Mouse (Mus musculus): ENCODE data around the gene Tekt5.

The Tekt5 gene

DNA sequence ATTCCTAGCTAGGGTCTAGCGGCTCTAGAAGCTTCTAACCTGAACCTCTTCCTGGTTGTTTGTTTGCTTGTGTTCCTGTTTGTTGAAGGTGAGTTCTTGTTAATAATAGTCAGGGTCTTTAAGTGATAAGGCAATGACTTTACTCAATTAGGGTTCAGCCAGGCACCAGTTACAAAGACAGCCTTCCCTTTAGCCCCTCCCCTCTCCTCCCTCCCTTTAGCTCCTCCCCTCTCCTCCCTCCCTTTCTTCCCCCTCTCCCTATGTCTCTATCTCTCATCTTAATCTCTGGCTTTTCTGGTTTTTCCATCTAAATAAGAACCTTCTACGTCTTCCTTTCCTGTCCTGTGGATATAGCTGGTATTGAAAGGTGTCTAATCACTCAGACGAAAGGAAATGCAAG lies 10.7 kb downstream of the Tekt5 start:
- in situ Hi-C loops (cut with MboI; ENCODE audit: unreplicated experiment in 2 of 2): loop anchor here in 1 of 2 experiments (25.0 kb wide), 1 partner anchor 1972 kb away; no protein-coding TSS in a partner anchor

- in situ Hi-C loops (cut with MboI; ENCODE audit: unreplicated experiment in 2 of 2): loop anchor here in 1 of 2 experiments (25.0 kb wide), 1 partner anchor 1972 kb away; no protein-coding TSS in a partner anchor
These were observed 11.2 kb downstream of the Tekt5 start for GRCm38 (mm10) chr16:10384060-10384497.

GRCm38 (mm10) chr16:10379531-10379930 lies 15.8 kb downstream of the Tekt5 start:
- in situ Hi-C loops (cut with MboI; ENCODE audit: unreplicated experiment in 2 of 2): loop anchor here in 1 of 2 experiments (25.0 kb wide), 1 partner anchor 1967 kb away; no protein-coding TSS in a partner anchor

DNA sequence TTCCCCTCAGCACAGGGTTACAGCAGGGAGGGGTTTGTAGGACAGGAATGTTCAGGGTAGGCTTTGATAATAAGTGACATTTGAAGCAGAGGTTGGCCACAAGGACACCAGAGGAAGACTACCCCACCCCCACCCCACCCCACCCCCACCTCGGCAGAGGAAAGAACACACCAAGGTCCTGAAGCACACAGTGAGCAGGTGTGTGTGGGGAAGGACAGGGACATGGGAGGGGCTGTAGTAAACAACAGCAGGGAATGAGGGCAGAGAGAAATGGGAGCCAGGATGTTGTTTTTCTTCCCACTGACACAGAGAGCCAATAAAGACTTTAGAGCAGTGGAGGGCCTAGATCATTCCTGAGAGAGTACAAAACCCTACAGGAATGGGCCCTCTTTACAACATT lies 18.0 kb downstream of the Tekt5 start:
- in situ Hi-C loops (cut with MboI; ENCODE audit: unreplicated experiment in 2 of 2): loop anchor here in 1 of 2 experiments (25.0 kb wide), 1 partner anchor 1965 kb away; no protein-coding TSS in a partner anchor

DNA sequence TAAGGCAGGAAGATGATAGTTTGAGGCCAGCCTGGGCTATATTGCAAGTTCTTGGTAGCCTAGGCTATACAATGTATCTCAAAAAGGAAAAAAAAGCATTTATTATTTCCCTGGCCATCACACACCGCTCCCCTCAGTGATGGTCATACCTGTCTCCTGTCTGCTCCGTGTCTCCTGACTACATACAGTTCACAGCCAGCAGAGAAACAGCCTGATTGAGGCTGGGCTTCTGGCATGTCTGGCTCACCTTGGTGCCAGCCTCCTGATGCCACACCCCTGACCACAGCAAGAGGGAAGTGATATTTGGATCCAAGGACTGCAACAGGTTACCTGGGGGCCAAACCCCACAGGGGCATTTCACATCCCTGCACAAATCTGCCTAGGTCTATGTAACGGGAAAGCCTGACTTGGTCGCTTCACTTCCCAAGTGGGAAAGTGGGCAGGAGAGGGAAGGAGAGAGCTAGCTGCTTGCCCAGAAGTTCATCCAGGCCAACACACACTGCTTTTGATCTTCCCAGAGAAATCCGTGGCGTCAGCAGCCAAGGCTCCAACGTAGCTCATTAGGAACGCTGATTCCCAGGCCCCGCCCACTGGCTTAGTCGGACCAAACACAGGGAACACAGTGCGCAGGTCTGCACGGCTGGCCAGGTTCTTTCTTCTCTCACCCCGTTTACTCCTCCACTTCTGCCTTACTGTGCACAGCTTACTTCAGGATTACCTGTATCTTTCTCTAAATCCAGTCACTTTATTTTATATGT lies 20.9 kb downstream of the Tekt5 start:
- in situ Hi-C loops (cut with MboI; ENCODE audit: unreplicated experiment in 2 of 2): loop anchor here in 1 of 2 experiments (25.0 kb wide), 1 partner anchor 1962 kb away; no protein-coding TSS in a partner anchor

- in situ Hi-C loops (cut with MboI; ENCODE audit: unreplicated experiment in 2 of 2): no loop called here
These were observed 22.9 kb downstream of the Tekt5 start for GRCm38 (mm10) chr16:10372372-10372771.

GRCm38 (mm10) chr16:10369996-10370395 lies 25.3 kb downstream of the Tekt5 start:
- in situ Hi-C loops (cut with MboI; ENCODE audit: unreplicated experiment in 2 of 2): no loop called here

DNA sequence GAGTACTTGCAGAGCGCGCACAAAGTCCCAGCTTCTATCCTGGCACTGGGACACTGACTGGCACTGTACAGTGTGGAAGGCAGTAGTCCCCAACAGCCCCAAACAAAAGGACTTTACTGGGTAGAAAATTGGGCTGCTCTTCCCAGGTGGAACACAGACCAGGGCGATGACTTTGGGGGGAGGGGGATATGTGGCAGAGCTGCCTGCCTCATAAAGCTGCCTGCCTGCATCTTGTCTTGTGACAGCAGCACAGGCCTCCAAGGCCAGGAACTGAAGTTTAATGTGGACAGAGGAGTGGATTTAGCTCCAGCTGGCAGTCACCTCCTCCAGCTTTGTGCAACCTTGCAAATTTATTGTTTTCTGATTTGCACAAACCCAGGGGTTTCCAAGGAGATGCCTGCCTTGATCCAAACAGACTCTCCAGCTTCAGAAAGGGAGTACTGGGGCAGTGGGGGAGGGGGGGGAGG lies 25.8 kb downstream of the Tekt5 start:
- in situ Hi-C loops (cut with MboI; ENCODE audit: unreplicated experiment in 2 of 2): no loop called here

DNA sequence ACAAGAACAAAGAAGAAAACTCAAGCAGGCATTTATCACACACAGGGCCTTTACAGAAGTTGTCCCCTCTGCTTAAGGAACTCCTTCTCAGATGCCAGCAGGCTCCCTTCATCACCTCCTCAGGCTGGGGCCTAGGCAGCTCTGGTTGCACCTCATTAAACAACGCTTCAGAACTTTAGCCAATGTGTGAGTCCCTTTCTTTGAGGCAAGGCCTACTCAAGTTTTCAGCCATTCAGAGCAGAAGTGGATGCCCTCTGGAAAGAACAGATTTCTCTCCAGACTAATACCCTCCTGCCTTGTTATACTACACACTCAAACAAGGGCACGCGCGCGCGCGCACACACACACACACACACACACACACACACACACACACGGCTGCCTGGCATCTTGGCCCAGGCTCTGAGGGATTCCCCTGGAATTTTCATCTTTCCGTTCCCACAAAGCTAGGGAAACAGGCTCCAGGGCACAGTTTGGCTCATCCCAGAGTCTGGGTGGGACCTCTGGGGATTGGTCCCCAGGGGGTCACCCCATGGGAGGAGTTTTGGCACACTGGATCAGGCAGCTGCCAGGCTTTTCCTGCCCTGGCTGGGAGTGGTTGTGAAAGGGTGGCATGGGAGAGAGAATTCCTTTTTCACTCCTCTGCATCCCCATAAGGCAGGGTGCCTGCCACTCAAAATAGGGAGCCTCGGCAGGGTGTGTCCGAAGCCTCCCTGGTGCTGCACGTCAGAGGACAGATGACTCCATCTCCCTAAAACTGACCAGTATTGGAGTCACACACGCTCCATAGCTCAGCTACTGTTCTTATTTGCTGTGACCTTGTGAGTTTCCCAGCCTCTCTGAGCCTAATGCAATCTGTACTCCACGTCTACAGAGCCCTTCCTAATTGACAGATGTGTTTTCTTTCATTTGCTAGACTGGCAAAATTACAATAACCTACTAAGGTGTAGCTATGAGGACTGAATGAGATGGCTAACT lies 28.8 kb downstream of the Tekt5 start:
- in situ Hi-C loops (cut with MboI; ENCODE audit: unreplicated experiment in 2 of 2): no loop called here

DNA sequence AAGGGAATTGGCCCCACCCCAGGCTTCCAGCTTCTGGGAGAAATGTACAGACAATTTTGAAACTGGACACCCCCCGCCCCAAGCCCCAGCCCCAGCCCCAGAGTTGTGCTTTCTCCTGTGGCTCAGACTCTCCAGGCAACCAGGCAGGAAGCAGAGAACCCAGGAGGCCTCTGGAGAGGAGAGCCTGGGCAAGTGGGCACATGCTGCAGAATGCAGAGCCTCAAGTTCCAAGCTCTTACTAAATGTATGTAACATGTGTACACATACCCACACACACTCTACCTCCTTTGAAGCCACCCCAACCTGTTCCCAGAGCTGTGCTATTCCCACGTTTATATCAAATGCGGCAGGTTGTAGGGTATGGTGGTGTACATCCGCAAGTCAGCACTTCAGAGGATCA lies 29.5 kb downstream of the Tekt5 start:
- in situ Hi-C loops (cut with MboI; ENCODE audit: unreplicated experiment in 2 of 2): no loop called here

DNA sequence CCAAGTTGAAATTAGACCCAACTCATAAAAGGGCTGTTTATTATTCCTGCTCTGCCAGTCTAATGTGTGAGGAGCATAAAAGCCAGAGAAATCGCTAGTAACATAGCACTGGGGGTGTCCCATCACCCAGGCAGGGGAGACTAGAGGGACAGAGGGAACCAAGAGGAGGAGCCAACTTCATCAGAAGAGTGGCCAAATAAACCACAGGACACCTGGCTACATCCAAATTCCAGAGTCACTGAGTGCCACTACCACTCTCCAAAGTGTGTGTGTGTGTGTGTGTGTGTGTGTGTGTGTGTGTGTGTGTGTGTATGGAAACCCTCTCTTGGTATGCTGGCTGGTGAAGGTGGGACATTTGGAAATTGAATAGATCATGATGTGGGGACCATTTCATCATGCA lies 32.2 kb downstream of the Tekt5 start:
- in situ Hi-C loops (cut with MboI; ENCODE audit: unreplicated experiment in 2 of 2): no loop called here

- in situ Hi-C loops (cut with MboI; ENCODE audit: unreplicated experiment in 2 of 2): no loop called here
These were observed 36.0 kb downstream of the Tekt5 start for GRCm38 (mm10) chr16:10359241-10359640.

GRCm38 (mm10) chr16:10358010-10358934 lies 37.0 kb downstream of the Tekt5 start:
- in situ Hi-C loops (cut with MboI; ENCODE audit: unreplicated experiment in 2 of 2): no loop called here

GRCm38 (mm10) chr16:10355004-10355403 lies 40.3 kb downstream of the Tekt5 start:
- in situ Hi-C loops (cut with MboI; ENCODE audit: unreplicated experiment in 2 of 2): no loop called here

DNA sequence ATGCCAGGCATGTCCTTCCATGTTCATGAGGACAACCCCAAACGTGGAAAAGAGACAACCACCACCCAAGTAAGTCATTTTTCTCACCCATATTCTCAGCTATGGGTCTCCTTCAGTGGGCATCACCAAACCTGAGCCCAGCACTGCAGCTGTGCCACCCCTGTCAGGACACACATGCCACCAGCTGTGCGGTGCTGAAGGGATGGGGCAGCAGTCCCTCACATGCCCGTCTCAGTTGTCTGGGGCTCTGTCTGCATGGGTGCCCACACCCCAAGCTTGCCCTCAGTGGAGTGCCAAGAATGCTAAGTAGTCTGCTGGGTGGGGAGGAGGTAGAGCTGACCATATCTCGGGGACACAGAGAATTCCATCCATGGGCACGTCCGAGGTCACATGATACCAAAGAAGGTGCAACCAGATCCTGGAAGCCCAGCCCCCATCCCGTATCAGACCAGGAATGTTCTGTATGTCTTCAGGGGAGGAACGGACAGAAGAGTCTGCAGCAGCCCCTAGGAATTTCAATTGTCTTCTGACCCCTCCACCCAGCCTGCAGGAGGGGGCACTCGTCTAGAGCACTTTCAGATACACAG lies 44.1 kb downstream of the Tekt5 start:
- in situ Hi-C loops (cut with MboI; ENCODE audit: unreplicated experiment in 2 of 2): no loop called here

DNA sequence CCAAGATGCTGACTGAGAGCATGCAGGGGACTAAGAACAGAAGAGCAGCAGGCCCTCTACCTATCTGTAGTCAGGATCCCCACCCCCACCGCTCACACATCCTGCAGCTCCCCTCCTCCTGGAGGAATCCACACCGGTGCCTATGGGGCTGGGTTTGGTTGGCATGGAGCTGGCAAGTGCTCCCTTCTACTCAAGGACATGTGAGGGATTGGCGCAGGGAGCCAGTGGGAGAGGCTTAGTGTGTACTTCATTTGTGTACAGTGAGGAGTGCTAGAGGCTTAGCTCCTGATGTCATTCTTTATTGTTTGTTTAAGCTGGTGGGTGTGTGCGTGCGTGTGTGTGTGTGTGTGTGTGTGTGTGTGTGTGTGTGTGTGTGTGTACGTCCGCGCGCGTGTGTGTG lies 45.4 kb downstream of the Tekt5 start:
- in situ Hi-C loops (cut with MboI; ENCODE audit: unreplicated experiment in 2 of 2): no loop called here

- in situ Hi-C loops (cut with MboI; ENCODE audit: unreplicated experiment in 2 of 2): no loop called here
These were observed 45.9 kb downstream of the Tekt5 start for GRCm38 (mm10) chr16:10349436-10349835.

- in situ Hi-C loops (cut with MboI; ENCODE audit: unreplicated experiment in 2 of 2): no loop called here
These were observed 47.7 kb downstream of the Tekt5 start for GRCm38 (mm10) chr16:10347551-10347950.

GRCm38 (mm10) chr16:10341110-10341509 lies 54.2 kb downstream of the Tekt5 start:
- in situ Hi-C loops (cut with MboI; ENCODE audit: unreplicated experiment in 2 of 2): no loop called here
